Mouse (Mus musculus) bone marrow, adult 2 months (tissue): Measurements from ENCODE around the gene Fbxl17.

Experiments
- CTCF ChIP-seq: fragments of 200-500 bp; IDR thresholded peaks from 2 replicates; pipeline ENCODE4 v1.5.1; 2011; ENCODE audit warnings: low read length, control low read depth; ENCODE audit not compliant: control insufficient read depth, insufficient read depth
- POLR2A ChIP-seq: fragments of 200-500 bp; IDR thresholded peaks from 2 replicates; pipeline ENCODE4 v1.6.1; 2011; ENCODE audit warnings: low read depth, mild to moderate bottlenecking, control low read depth, low read length, borderline replicate concordance; ENCODE audit not compliant: control insufficient read depth

GRCm38 (mm10) chr17:63073342-63073741 lies 426.5 kb downstream of the Fbxl17 start:
- TF ChIP-seq CTCF (no peak), POLR2A (no peak)
